Mouse (Mus musculus) heart, embryonic 11.5 days (tissue): ENCODE results near the gene Csrp3. TPM values are rescaled to one million over a fixed set of nuclear protein-coding genes. Genes with fewer than 3 reads are reported as not detected.

Experiments used
- ATAC-seq: fragments of 200-750 bp; cut with Nextera tagmentation; replicated peaks from 2 replicates; pipeline ENCODE4 v1.8.0; 2017; ENCODE audit warnings: moderate library complexity; ENCODE audit not compliant: insufficient number of reproducible peaks, low FRiP score, low TSS enrichment
- H3K27ac ChIP-seq: fragments of 300-500 bp; sonication (generic); 2 replicates; pipeline ENCODE4 v1.5.1; 2014; ENCODE audit warnings: mild to moderate bottlenecking, low read depth, low read length
- H3K27me3 ChIP-seq: fragments of 300-500 bp; sonication (generic); 2 replicates; pipeline ENCODE4 v1.6.1; 2014; ENCODE audit warnings: mild to moderate bottlenecking, low read length, mixed read lengths; ENCODE audit not compliant: control insufficient read depth, insufficient read depth
- H3K36me3 ChIP-seq: fragments of 300-500 bp; sonication (generic); 2 replicates; pipeline ENCODE4 v1.6.1; 2014; ENCODE audit warnings: mild to moderate bottlenecking, low read length, moderate library complexity, mixed read lengths; ENCODE audit not compliant: control insufficient read depth, insufficient read depth
- H3K4me1 ChIP-seq: fragments of 300-500 bp; sonication (generic); 2 replicates; pipeline ENCODE4 v1.6.1; 2014; ENCODE audit warnings: low read length; ENCODE audit not compliant: control insufficient read depth, insufficient read depth
- H3K4me2 ChIP-seq: fragments of 300-500 bp; sonication (generic); 2 replicates; pipeline ENCODE4 v1.6.1; 2014; ENCODE audit warnings: mild to moderate bottlenecking, moderate library complexity
- H3K4me3 ChIP-seq: fragments of 300-500 bp; sonication (generic); 2 replicates; pipeline ENCODE4 v1.5.1; 2014; ENCODE audit warnings: low read depth, low read length
- H3K9ac ChIP-seq: fragments of 300-500 bp; sonication (generic); 2 replicates; pipeline ENCODE4 v1.6.1; 2014; ENCODE audit warnings: mild to moderate bottlenecking, low read depth, low read length, moderate library complexity
- H3K9me3 ChIP-seq: fragments of 300-500 bp; sonication (generic); replicated peaks from 2 replicates; pipeline ENCODE4 v1.6.1; 2016; ENCODE audit warnings: low read length; ENCODE audit not compliant: control insufficient read depth
- WGBS: fragments of 180-500 bp; shearing (Covaris S2); extraction: QIAGEN DNeasy Blood & Tissue Kit; methylation state at CpG from one replicate; pipeline ENCODE4 v1.1.7; 2014; ENCODE audit not compliant: insufficient replicate concordance; 5-methylcytosine and 5-hydroxymethylcytosine counted together
- polyA plus RNA-seq: library from polyadenylated mRNA; unstranded; fragments of >200 nt; fragmentation: Nextera tagmentation; extraction: Ambion mirVana; gene quantifications from 2 replicates; pipeline ENCODE4 v1.2.1, GENCODE M21; 2014

Csrp3 gene
- polyA plus RNA-seq, 1 experiment from 2014 or later: 1,436 TPM

DNA sequence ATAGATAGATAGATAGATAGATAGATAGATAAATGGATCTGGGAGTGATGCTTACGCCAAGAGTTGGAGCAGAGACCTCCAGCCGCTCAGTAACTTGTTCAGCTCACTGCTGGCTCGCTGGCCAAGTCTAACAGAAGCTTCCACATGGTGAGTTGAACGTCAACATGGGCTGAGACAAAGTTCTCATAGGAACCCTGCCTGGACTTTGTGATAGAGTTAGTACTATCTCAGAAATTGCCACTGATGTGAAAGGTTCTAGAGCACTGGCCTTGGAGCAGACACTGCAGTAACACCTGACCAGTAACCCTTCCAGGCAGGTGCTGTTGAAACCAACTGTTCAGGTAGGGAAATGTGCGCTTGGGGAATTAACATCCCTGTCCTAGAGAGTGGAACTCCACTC, 4.3 kb downstream of the Csrp3 start:
- H3K27ac ChIP-seq: peak overlapping the region; percentile 41; the same call in 1 of the 2 replicates
- H3K4me1 ChIP-seq: peaks cover 36% of the 10 kb centered on the region
- H3K36me3 ChIP-seq: no peaks in the 10 kb centered on the region
- no peaks in the 10 kb centered on the region for H3K27me3 ChIP-seq
- no peaks in the 10 kb centered on the region for H3K9me3 ChIP-seq
- H3K4me3 ChIP-seq: 0 out of 2 replicates have a peak overlapping the region, but pooled peaks have one; percentile 48
- WGBS: 82% methylated on average over 5 of the region's 5 CpGs
- H3K9ac ChIP-seq: peak overlapping the region; percentile 1; the same call in 1 of the 2 replicates
- peak overlapping the region; percentile 75 for H3K4me2 ChIP-seq
- no peak for ATAC-seq

DNA sequence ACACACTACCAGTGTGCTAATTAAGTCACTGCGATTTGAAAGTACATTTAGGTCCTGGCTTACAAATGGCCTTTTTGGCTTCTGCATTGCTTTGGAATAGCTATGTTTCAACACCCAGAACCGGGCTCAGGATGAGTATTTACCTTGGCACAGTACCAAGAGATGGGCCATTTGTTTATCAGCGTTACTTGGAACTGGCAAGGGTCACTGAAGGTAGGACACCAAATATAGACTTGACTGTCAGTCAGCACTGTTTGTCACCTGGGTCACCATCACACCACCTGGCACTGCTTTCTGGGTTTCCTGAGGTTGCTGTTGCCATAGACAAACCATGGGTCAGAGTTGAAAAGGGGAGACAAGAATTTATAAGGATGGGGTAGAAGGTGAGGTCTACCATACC, 5.5 kb downstream of the Csrp3 start:
- H3K4me2 ChIP-seq: peak overlapping the region; percentile 31
- H3K27ac ChIP-seq: peak overlapping the region; percentile 52
- 0 out of 2 replicates have a peak overlapping the region, but pooled peaks have one; percentile 22 for H3K9ac ChIP-seq
- no peak overlapping the region; the same call in 1 of the 2 replicates for H3K4me3 ChIP-seq
- no peak for ATAC-seq
- no peaks in the 10 kb centered on the region for H3K27me3 ChIP-seq
- peaks cover 36% of the 10 kb centered on the region for H3K4me1 ChIP-seq
- H3K9me3 ChIP-seq: no peaks in the 10 kb centered on the region
- H3K36me3 ChIP-seq: no peaks in the 10 kb centered on the region
- WGBS: 35% methylated on average over 3 of the region's 3 CpGs

DNA sequence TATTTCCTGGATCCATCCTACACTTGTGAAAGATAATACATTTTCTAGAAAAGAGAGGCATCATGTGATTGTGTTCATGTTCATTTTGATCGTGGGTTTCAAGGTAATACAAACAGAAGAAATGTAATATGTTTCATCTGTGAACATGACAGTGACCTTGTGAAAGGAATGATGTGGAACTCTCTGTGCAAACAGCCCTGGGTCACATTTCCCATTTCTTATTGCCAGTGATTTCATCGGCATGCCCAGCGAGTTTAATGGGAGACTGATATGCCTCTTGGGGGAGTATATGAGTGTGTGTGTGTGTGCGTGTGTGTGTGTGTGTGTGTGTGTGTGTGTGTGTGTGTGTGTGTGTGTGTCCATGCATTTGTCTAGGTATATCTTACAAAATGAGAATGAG, 6.3 kb downstream of the Csrp3 start:
- Histone ChIP-seq H3K36me3 (no peaks in the 10 kb centered on the region), H3K4me3 (no peak overlapping the region), H3K9ac (no peak overlapping the region), H3K4me1 (peaks cover 36% of the 10 kb centered on the region), H3K9me3 (no peaks in the 10 kb centered on the region), H3K27me3 (no peaks in the 10 kb centered on the region), H3K27ac (peak overlapping the region; percentile 52), H3K4me2 (peak overlapping the region; percentile 2; the same call in 1 of the 2 replicates)
- no peak for ATAC-seq
- 62% methylated on average over 4 of the region's 4 CpGs for WGBS

DNA sequence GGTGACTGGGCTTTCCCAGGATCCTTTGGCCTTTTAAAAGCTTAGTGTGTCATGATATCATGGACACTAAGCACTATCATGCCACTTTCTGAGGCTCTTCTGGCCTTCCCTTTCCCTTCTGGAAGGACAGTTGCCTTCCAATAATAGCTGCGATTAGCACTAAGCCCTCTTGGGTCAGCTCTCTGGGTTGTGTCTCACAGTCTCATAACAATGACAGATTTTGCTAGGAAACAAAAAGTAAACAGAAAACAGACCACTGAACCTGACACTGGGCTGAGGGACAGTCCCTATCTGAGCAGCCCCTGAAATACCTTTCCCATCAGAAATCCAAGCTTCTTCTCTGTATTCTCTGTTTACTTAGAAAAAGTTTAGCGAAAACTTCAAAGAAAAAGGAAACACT, 7.3 kb downstream of the Csrp3 start:
- no peak overlapping the region for H3K9ac ChIP-seq
- peaks cover 36% of the 10 kb centered on the region for H3K4me1 ChIP-seq
- WGBS: 55% methylated on average over 2 of the region's 2 CpGs

DNA sequence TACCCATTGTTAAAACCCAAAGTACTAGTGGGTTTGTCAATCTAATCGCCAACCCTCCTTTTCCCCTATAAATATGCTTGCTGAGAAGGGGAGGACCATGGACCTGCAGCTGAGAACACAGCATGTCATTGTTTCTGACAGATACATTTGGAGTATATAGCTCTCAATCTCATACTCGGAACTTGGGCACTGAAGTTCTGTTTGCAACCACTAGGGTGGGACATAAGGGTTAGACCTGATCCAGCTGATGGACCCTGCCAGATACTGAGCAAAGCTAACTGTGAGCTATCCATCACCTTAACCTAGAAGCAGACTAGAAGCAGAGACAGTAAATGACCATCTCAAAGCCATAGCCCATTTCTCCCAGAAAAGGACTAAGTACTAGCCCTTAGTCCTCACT, 9.4 kb downstream of the Csrp3 start:
- H3K4me3 ChIP-seq: no peak overlapping the region
- H3K4me1 ChIP-seq: peaks cover 34% of the 10 kb centered on the region

More for the DNA sequence above, 7.3 kb downstream of the Csrp3 start:
- Histone ChIP-seq H3K36me3 (no peaks in the 10 kb centered on the region), H3K4me2 (peak overlapping the region; percentile 27; the same call in 1 of the 2 replicates), H3K4me3 (no peak overlapping the region), H3K27ac (peak overlapping the region; percentile 82), H3K9me3 (no peaks in the 10 kb centered on the region), H3K27me3 (no peaks in the 10 kb centered on the region)
- ATAC-seq: peak; percentile 39; the same call in 1 of the 2 replicates

DNA sequence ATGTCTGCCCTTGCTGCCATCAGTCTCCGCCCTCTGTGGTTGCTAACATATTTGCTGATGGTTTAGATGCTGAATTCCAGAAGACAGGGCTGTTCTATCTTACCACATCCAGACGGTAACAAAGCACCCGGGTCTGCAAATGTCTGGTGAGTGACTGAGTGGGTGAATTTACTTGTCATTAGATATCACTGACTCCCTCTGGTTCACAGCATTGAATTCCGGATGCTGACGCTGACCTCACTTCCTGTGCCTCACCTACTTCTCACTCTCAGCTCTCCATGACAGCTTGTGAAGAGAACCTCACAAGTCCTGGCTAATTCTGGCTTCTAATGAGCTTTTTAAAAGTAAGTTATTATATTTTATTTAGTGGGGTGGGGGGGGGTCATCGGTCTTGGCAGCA, 10.9 kb downstream of the Csrp3 start:
- 46% methylated on average over 6 of the region's 6 CpGs for WGBS
- Histone ChIP-seq H3K27ac (no peak overlapping the region), H3K36me3 (no peaks in the 10 kb centered on the region; the same call in 1 of the 2 replicates)

More for the DNA sequence above, 9.4 kb downstream of the Csrp3 start:
- Histone ChIP-seq H3K36me3 (no peaks in the 10 kb centered on the region), H3K4me2 (no peak overlapping the region), H3K27ac (no peak overlapping the region), H3K9ac (no peak overlapping the region), H3K27me3 (no peaks in the 10 kb centered on the region), H3K9me3 (no peaks in the 10 kb centered on the region)
- 59% methylated on average over 2 of the region's 2 CpGs for WGBS
- ATAC-seq: no peak

DNA sequence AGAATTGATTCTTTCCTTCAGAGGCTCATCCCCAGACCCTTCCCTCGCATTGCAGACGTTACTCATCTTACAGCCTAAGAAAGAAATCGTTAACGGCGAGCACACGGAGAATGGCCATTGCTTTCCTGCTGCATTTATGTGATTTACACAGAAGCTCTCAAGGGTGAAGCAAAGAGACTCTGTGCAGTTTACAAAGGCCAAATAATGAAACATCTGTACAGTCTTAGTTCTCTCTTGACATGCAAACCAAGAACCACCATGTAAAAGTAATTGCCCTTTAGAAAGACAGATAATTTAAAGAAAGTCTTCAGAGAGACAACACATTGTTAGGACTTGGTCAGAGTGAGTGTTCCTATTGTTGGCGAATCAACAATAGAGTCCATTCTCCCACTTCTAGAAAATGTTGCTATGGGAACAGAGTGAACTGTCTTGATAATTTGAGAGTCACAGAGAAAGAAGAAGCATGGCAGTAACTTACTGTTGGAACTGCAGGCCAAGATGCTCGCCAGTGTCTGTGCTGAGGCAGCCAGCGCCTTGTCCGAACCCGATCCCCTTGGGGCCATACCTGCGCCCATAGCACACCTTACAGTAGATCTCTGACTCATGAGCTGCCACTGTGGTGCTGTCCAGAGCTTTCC, 12.7 kb downstream of the Csrp3 start:
- Histone ChIP-seq H3K4me2 (no peak overlapping the region), H3K36me3 (no peaks in the 10 kb centered on the region; the same call in 1 of the 2 replicates), H3K4me3 (no peak overlapping the region), H3K9ac (0 out of 2 replicates have a peak overlapping the region, but pooled peaks have one; percentile 39), H3K9me3 (no peaks in the 10 kb centered on the region), H3K27me3 (no peaks in the 10 kb centered on the region), H3K27ac (peak overlapping the region; percentile 41; the same call in 1 of the 2 replicates), H3K4me1 (peaks cover 50% of the 10 kb centered on the region)
- WGBS: 87% methylated on average over 12 of the region's 12 CpGs
- ATAC-seq: no peak

More for the DNA sequence above, 10.9 kb downstream of the Csrp3 start:
- Histone ChIP-seq H3K4me2 (no peak overlapping the region), H3K9me3 (no peaks in the 10 kb centered on the region), H3K9ac (no peak overlapping the region), H3K4me3 (no peak overlapping the region), H3K27me3 (no peaks in the 10 kb centered on the region), H3K4me1 (peaks cover 42% of the 10 kb centered on the region)
- no peak for ATAC-seq

DNA sequence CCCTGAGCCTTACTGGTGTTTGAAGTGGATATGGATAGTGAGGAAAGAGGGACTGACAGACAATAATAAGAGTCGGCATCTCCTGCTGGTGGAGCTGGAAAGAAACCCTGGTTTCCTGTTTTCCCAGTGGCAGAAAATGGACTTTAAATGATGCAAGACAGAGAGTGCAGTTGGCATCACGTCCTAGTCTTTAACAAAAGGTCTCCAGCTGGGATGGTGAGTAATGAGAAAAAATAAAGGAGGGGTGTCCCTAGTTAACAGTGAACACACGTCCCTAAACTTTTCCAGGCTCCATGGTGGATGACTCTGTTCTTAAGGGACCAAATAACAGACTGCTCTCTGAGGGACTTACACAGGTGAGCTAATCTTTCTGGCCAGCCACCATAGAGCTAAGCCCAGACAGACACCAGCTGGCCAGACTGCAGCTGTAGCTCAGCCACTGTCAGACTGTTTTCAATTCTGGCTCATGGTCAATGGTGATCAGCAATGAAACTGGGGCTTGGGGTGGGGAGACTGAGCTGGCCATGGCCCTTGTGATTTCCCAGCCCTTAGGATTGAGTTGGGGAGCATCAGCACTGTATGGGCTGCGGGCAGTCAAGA, 13.4 kb downstream of the Csrp3 start:
- ATAC-seq: no peak
- WGBS: 64% methylated on average over 4 of the region's 4 CpGs
- H3K9ac ChIP-seq: 0 out of 2 replicates have a peak overlapping the region, but pooled peaks have one; percentile 39
- no peaks in the 10 kb centered on the region for H3K27me3 ChIP-seq
- peak overlapping the region; percentile 41; the same call in 1 of the 2 replicates for H3K27ac ChIP-seq
- no peak overlapping the region for H3K4me3 ChIP-seq
- peaks cover 46% of the 10 kb centered on the region for H3K4me1 ChIP-seq
- H3K36me3 ChIP-seq: no peaks in the 10 kb centered on the region; the same call in 1 of the 2 replicates
- no peaks in the 10 kb centered on the region for H3K9me3 ChIP-seq
- H3K4me2 ChIP-seq: no peak overlapping the region
